ENCODE assay signal across 8 mouse cellular contexts in genomic region chr10:93081133-93081779, GRCm38 (mm10). TPM values are rescaled to one million over a fixed set of nuclear protein-coding genes. Genes with fewer than 3 reads are reported as not detected.
DNase-seq lines count a peak whose midpoint lies in the region; ATAC-seq and TF ChIP-seq lines count a peak whose summit lies in the region.

Gene Cfap54 (minus strand): TSS chr10:93081618.

- no peaks in the 10 kb centered on the region; a peak in 1 of 4 replicates for H3K4me1 ChIP-seq in ES-E14 (ENCODE audit: control insufficient read depth in 2 of 2, insufficient read depth in 2 of 2, low read length in 2 of 2, poor library complexity in 1 of 2)
- peaks cover 16% of the 10 kb centered on the region for H3K4me1 ChIP-seq in forebrain, embryonic 16.5 days (replicated peaks; ENCODE audit: control insufficient read depth, insufficient read depth, low read length)
- peaks cover 22% of the 10 kb centered on the region for H3K4me1 ChIP-seq in neural tube, embryonic 15.5 days

- DNase-seq in ES-E14 (ENCODE audit: low read depth, low spot score) = peak; percentile 91
- DNase-seq in cerebellum, adult 18-20 months = peak; percentile 87
- peak; percentile 83 to 86 for DNase-seq in heart, postnatal 36 days
- DNase-seq in layer of hippocampus, adult 18-20 months (ENCODE audit: low spot score in 2 of 2) = peak; percentile 87 to 93
- DNase-seq in lung, adult 18-20 months = peak; percentile 88 to 92
- DNase-seq in testis, postnatal 10 days (ENCODE audit: low spot score) = peak; percentile 93

- H3K9ac ChIP-seq in ES-E14 (ENCODE audit: insufficient read depth, low read depth, low read length, poor library complexity, severe bottlenecking) = peak within 1 kb of the TSS; percentile 47
- peak within 1 kb of the TSS; percentile 47 for H3K9ac ChIP-seq in forebrain, embryonic 16.5 days (replicated peaks; ENCODE audit: low read depth, low read length)
- peak within 1 kb of the TSS; percentile 49 for H3K9ac ChIP-seq in neural tube, embryonic 15.5 days (replicated peaks)

- no peaks in the 10 kb centered on the region for H3K9me3 ChIP-seq in ES-E14 (ENCODE audit: control insufficient read depth, insufficient read depth, low read depth, low read length)
- no peaks in the 10 kb centered on the region for H3K9me3 ChIP-seq in forebrain, embryonic 16.5 days (ENCODE audit: control insufficient read depth, low read length)
- no peaks in the 10 kb centered on the region for H3K9me3 ChIP-seq in neural tube, embryonic 15.5 days (replicated peaks)

- peak within 1 kb of the TSS; percentile 73 to 84 for H3K4me3 ChIP-seq in ES-E14 (ENCODE audit: insufficient read depth in 1 of 2, low read depth in 1 of 2, low read length in 2 of 2, poor library complexity in 1 of 2, severe bottlenecking in 1 of 2)
- peak within 1 kb of the TSS; percentile 55 for H3K4me3 ChIP-seq in forebrain, embryonic 16.5 days (replicated peaks; ENCODE audit: low read length)
- peak within 1 kb of the TSS; percentile 55 for H3K4me3 ChIP-seq in neural tube, embryonic 15.5 days (replicated peaks)

- H3K4me2 ChIP-seq in forebrain, embryonic 16.5 days (ENCODE audit: low read length) = peak within 1 kb of the TSS; percentile 59
- peak within 1 kb of the TSS; percentile 79 for H3K4me2 ChIP-seq in neural tube, embryonic 15.5 days

- H3K27ac ChIP-seq in ES-E14 (ENCODE audit: insufficient read depth, low read depth, low read length, poor library complexity, severe bottlenecking) = no peak within 1 kb of the TSS
- H3K27ac ChIP-seq in forebrain, embryonic 16.5 days (ENCODE audit: low read length) = no peak within 1 kb of the TSS
- H3K27ac ChIP-seq in neural tube, embryonic 15.5 days (replicated peaks) = no peak within 1 kb of the TSS

- ATAC-seq in forebrain, embryonic 16.5 days = peak; percentile 76
- ATAC-seq in neural tube, embryonic 15.5 days (ENCODE audit: low FRiP score) = peak; percentile 90

- intact Hi-C loops in heart, postnatal 36 days (cut with DNase I) = no loop called here

- no peaks in the 10 kb centered on the region for H3K27me3 ChIP-seq in forebrain, embryonic 16.5 days (replicated peaks; ENCODE audit: control insufficient read depth, insufficient read depth, low read length)
- no peaks in the 10 kb centered on the region for H3K27me3 ChIP-seq in neural tube, embryonic 15.5 days (replicated peaks)

- WGBS in forebrain, embryonic 16.5 days = 1% methylated on average over 34 of the region's 34 CpGs
- under 1% methylated on average over 34 of the region's 34 CpGs for WGBS in neural tube, embryonic 15.5 days

- in situ Hi-C loops in ES-E14 (cut with MboI; ENCODE audit: low sequenced_read_pairs in 2 of 2, unreplicated experiment in 2 of 2) = no loop called here

- no peaks in the 10 kb centered on the region for H3K36me3 ChIP-seq in ES-E14 (ENCODE audit: control insufficient read depth, insufficient read depth, low read length, poor library complexity, severe bottlenecking)
- no peaks in the 10 kb centered on the region for H3K36me3 ChIP-seq in forebrain, embryonic 16.5 days (ENCODE audit: control insufficient read depth, insufficient read depth)
- H3K36me3 ChIP-seq in neural tube, embryonic 15.5 days = no peaks in the 10 kb centered on the region

TF ChIP-seq in ES-E14, 5 proteins besides CTCF, POLR2A, EP300 and RAD21:
- no peak for TF ChIP-seq CHD2 (IDR thresholded peaks at IDR 0.05; ENCODE audit: low read depth, low read length)
- no peak for TF ChIP-seq ZNF384 (IDR thresholded peaks at IDR 0.05; ENCODE audit: low read depth, low read length)
- no peak; the same call in 1 of the 2 replicates for TF ChIP-seq HCFC1 (IDR thresholded peaks at IDR 0.05; ENCODE audit: borderline replicate concordance, insufficient read depth, low read length)
- no peak for TF ChIP-seq ZC3H11A (IDR thresholded peaks at IDR 0.05; ENCODE audit: borderline replicate concordance, low read depth, low read length)
- no peak for TF ChIP-seq MAFK (IDR thresholded peaks at IDR 0.05; ENCODE audit: insufficient read depth, low read depth, low read length)

RNA-seq across cellular contexts. Expression of gene Cfap54, which starts in this region (rescaled TPM):
- total RNA-seq in ES-E14 (2012; rRNA removed) = 0.31 and 0.53 TPM in 2 replicates
- 2.2 and 2.3 TPM in 2 replicates for polyA plus RNA-seq in forebrain, embryonic 16.5 days (2015; fragmentation: Nextera tagmentation; extraction: Ambion mirVana)
- total RNA-seq in heart, postnatal 36 days (2021) = under 1 TPM; 0.50 to 0.79 TPM
- 10 to 100 TPM; 15.9 to 18.9 TPM for total RNA-seq in layer of hippocampus, adult 18-20 months (2021)
- polyA plus RNA-seq in neural tube, embryonic 15.5 days (2015; fragmentation: Nextera tagmentation; extraction: Ambion mirVana) = 1.3 and 2.2 TPM in 2 replicates

Comparison
In these comparisons a context has a peak if more than half of its experiments do, and no peak if none do; other contexts are left out.
1. RNA of gene Cfap54 (total RNA-seq): 15.9 to 18.9 TPM in layer of hippocampus, adult 18-20 months; 0.50 to 0.79 TPM in heart, postnatal 36 days and 0.31 to 0.53 TPM in ES-E14; every median in the first group is over 4 times any median in the second.
2. Peak in DNase-seq, H3K4me3 ChIP-seq and H3K9ac ChIP-seq in ES-E14; RNA of the gene not detected or under 1 TPM.
3. Peak in DNase-seq in heart, postnatal 36 days; RNA of the gene not detected or under 1 TPM.
4. Peak in every context shown above with its lines, with median percentiles within 50 percentile points of each other: DNase-seq, H3K4me3 ChIP-seq and H3K9ac ChIP-seq.